Mouse (Mus musculus): Measurements from ENCODE around the gene Rlbp1. TPM values are rescaled to one million over a fixed set of nuclear protein-coding genes. Genes with fewer than 3 reads are reported as not detected.

Gene Rlbp1
- polyA plus RNA-seq, 1 experiment from 2014 or later = 0.40 TPM

- Histone ChIP-seq H3K9ac (ENCODE audit: low read length) (no peak overlapping the region), H3K4me3 (ENCODE audit: low read length) (no peak overlapping the region), H3K4me1 (replicated peaks; ENCODE audit: control insufficient read depth, insufficient read depth, low read length) (peaks cover 7% of the 10 kb centered on the region), H3K36me3 (ENCODE audit: control insufficient read depth, insufficient read depth, low read length) (no peaks in the 10 kb centered on the region), H3K4me2 (ENCODE audit: low read depth, low read length) (no peak overlapping the region), H3K9me3 (ENCODE audit: control insufficient read depth, low read length) (no peaks in the 10 kb centered on the region), H3K27me3 (ENCODE audit: control insufficient read depth, insufficient read depth, low read depth, low read length) (no peaks in the 10 kb centered on the region), H3K27ac (ENCODE audit: low read length) (no peak overlapping the region)
- WGBS = 36% methylated on average over 7 of the region's 7 CpGs
- no peak for ATAC-seq (ENCODE audit: low read depth)
Measured at GRCm38 (mm10) chr7:79387991-79388390, 1.1 kb upstream of the Rlbp1 start.

GRCm38 (mm10) chr7:79387140-79387539 is 292 bp upstream of the Rlbp1 start:
- Histone ChIP-seq H3K9me3 (ENCODE audit: control insufficient read depth, low read length) (no peaks in the 10 kb centered on the region), H3K27ac (ENCODE audit: low read length) (no peak overlapping the region), H3K4me3 (ENCODE audit: low read length) (no peak overlapping the region), H3K9ac (ENCODE audit: low read length) (no peak overlapping the region), H3K36me3 (ENCODE audit: control insufficient read depth, insufficient read depth, low read length) (no peaks in the 10 kb centered on the region), H3K4me2 (ENCODE audit: low read depth, low read length) (no peak overlapping the region), H3K27me3 (ENCODE audit: control insufficient read depth, insufficient read depth, low read depth, low read length) (no peaks in the 10 kb centered on the region), H3K4me1 (replicated peaks; ENCODE audit: control insufficient read depth, insufficient read depth, low read length) (peaks cover 3% of the 10 kb centered on the region; the same call in 1 of the 2 replicates)
- 70% methylated on average over 8 of the region's 8 CpGs for WGBS
- ATAC-seq (ENCODE audit: low read depth) = no peak

- ATAC-seq (ENCODE audit: low read depth) = no peak
- Histone ChIP-seq H3K27me3 (ENCODE audit: control insufficient read depth, insufficient read depth, low read depth, low read length) (no peaks in the 10 kb centered on the region), H3K4me2 (ENCODE audit: low read depth, low read length) (no peak overlapping the region), H3K4me1 (replicated peaks; ENCODE audit: control insufficient read depth, insufficient read depth, low read length) (no peaks in the 10 kb centered on the region), H3K4me3 (ENCODE audit: low read length) (no peak overlapping the region), H3K36me3 (ENCODE audit: control insufficient read depth, insufficient read depth, low read length) (no peaks in the 10 kb centered on the region), H3K9ac (ENCODE audit: low read length) (no peak overlapping the region), H3K27ac (ENCODE audit: low read length) (no peak overlapping the region), H3K9me3 (ENCODE audit: control insufficient read depth, low read length) (no peaks in the 10 kb centered on the region)
- 75% methylated on average over 10 of the region's 10 CpGs for WGBS
Measured at GRCm38 (mm10) chr7:79376516-79377275, 10.2 kb downstream of the Rlbp1 start.

GRCm38 (mm10) chr7:79375594-79375993 is 11.3 kb downstream of the Rlbp1 start:
- Histone ChIP-seq H3K36me3 (ENCODE audit: control insufficient read depth, insufficient read depth, low read length) (no peaks in the 10 kb centered on the region), H3K4me3 (ENCODE audit: low read length) (no peak overlapping the region), H3K4me2 (ENCODE audit: low read depth, low read length) (no peak overlapping the region), H3K9ac (ENCODE audit: low read length) (no peak overlapping the region), H3K27ac (ENCODE audit: low read length) (no peak overlapping the region), H3K27me3 (ENCODE audit: control insufficient read depth, insufficient read depth, low read depth, low read length) (no peaks in the 10 kb centered on the region), H3K4me1 (replicated peaks; ENCODE audit: control insufficient read depth, insufficient read depth, low read length) (no peaks in the 10 kb centered on the region), H3K9me3 (ENCODE audit: control insufficient read depth, low read length) (no peaks in the 10 kb centered on the region)
- 61% methylated on average over 5 of the region's 5 CpGs for WGBS
- no peak for ATAC-seq (ENCODE audit: low read depth)

- no peaks in the 10 kb centered on the region for H3K4me1 ChIP-seq (replicated peaks; ENCODE audit: control insufficient read depth, insufficient read depth, low read length)
- no peak for ATAC-seq (ENCODE audit: low read depth)
Measured at GRCm38 (mm10) chr7:79374017-79374416, 12.8 kb downstream of the Rlbp1 start.

GRCm38 (mm10) chr7:79371321-79371879 is 15.4 kb downstream of the Rlbp1 start:
- no peak overlapping the region for H3K4me2 ChIP-seq (ENCODE audit: low read depth, low read length)
- H3K4me3 ChIP-seq (ENCODE audit: low read length) = no peak overlapping the region
- H3K4me1 ChIP-seq (replicated peaks; ENCODE audit: control insufficient read depth, insufficient read depth, low read length) = no peaks in the 10 kb centered on the region
- H3K27ac ChIP-seq (ENCODE audit: low read length) = no peak overlapping the region
- H3K9ac ChIP-seq (ENCODE audit: low read length) = no peak overlapping the region
- no peaks in the 10 kb centered on the region for H3K9me3 ChIP-seq (ENCODE audit: control insufficient read depth, low read length)
- WGBS = 35% methylated on average over 10 of the region's 10 CpGs
- ATAC-seq (ENCODE audit: low read depth) = peak; percentile 74
- H3K36me3 ChIP-seq (ENCODE audit: control insufficient read depth, insufficient read depth, low read length) = no peaks in the 10 kb centered on the region
- no peaks in the 10 kb centered on the region for H3K27me3 ChIP-seq (ENCODE audit: control insufficient read depth, insufficient read depth, low read depth, low read length)

More at GRCm38 (mm10) chr7:79374017-79374416, 12.8 kb downstream of the Rlbp1 start:
- Histone ChIP-seq H3K9ac (ENCODE audit: low read length) (no peak overlapping the region), H3K9me3 (ENCODE audit: control insufficient read depth, low read length) (no peaks in the 10 kb centered on the region), H3K36me3 (ENCODE audit: control insufficient read depth, insufficient read depth, low read length) (no peaks in the 10 kb centered on the region), H3K27ac (ENCODE audit: low read length) (no peak overlapping the region), H3K27me3 (ENCODE audit: control insufficient read depth, insufficient read depth, low read depth, low read length) (no peaks in the 10 kb centered on the region), H3K4me2 (ENCODE audit: low read depth, low read length) (no peak overlapping the region), H3K4me3 (ENCODE audit: low read length) (no peak overlapping the region)

- Histone ChIP-seq H3K4me3 (ENCODE audit: low read length) (no peak overlapping the region), H3K9me3 (ENCODE audit: control insufficient read depth, low read length) (no peaks in the 10 kb centered on the region), H3K27ac (ENCODE audit: low read length) (no peak overlapping the region), H3K4me1 (replicated peaks; ENCODE audit: control insufficient read depth, insufficient read depth, low read length) (no peaks in the 10 kb centered on the region), H3K36me3 (ENCODE audit: control insufficient read depth, insufficient read depth, low read length) (no peaks in the 10 kb centered on the region), H3K4me2 (ENCODE audit: low read depth, low read length) (no peak overlapping the region), H3K9ac (ENCODE audit: low read length) (no peak overlapping the region), H3K27me3 (ENCODE audit: control insufficient read depth, insufficient read depth, low read depth, low read length) (no peaks in the 10 kb centered on the region)
- no peak for ATAC-seq (ENCODE audit: low read depth)
- 28% methylated on average over 4 of the region's 4 CpGs for WGBS
Measured at GRCm38 (mm10) chr7:79369416-79369815, 17.4 kb downstream of the Rlbp1 start.

- H3K27me3 ChIP-seq (ENCODE audit: control insufficient read depth, insufficient read depth, low read depth, low read length) = no peaks in the 10 kb centered on the region
- no peaks in the 10 kb centered on the region for H3K36me3 ChIP-seq (ENCODE audit: control insufficient read depth, insufficient read depth, low read length)
- no peak for ATAC-seq (ENCODE audit: low read depth)
- no peak overlapping the region for H3K9ac ChIP-seq (ENCODE audit: low read length)
- WGBS = 79% methylated on average over 5 of the region's 5 CpGs
- peaks cover 5% of the 10 kb centered on the region for H3K4me1 ChIP-seq (replicated peaks; ENCODE audit: control insufficient read depth, insufficient read depth, low read length)
- H3K4me3 ChIP-seq (ENCODE audit: low read length) = no peak overlapping the region
- no peaks in the 10 kb centered on the region for H3K9me3 ChIP-seq (ENCODE audit: control insufficient read depth, low read length)
- H3K27ac ChIP-seq (ENCODE audit: low read length) = no peak overlapping the region
- H3K4me2 ChIP-seq (ENCODE audit: low read depth, low read length) = no peak overlapping the region
Measured at GRCm38 (mm10) chr7:79368664-79369063, 18.2 kb downstream of the Rlbp1 start.

- peak overlapping the region; percentile 76 for H3K27ac ChIP-seq (ENCODE audit: low read length)
Measured at GRCm38 (mm10) chr7:79363370-79364043, 23.3 kb downstream of the Rlbp1 start.

More at GRCm38 (mm10) chr7:79363370-79364043, 23.3 kb downstream of the Rlbp1 start:
- H3K9ac ChIP-seq (ENCODE audit: low read length) = no peak overlapping the region
- no peaks in the 10 kb centered on the region for H3K9me3 ChIP-seq (ENCODE audit: control insufficient read depth, low read length)
- H3K4me3 ChIP-seq (ENCODE audit: low read length) = no peak overlapping the region
- peaks cover 23% of the 10 kb centered on the region for H3K4me1 ChIP-seq (replicated peaks; ENCODE audit: control insufficient read depth, insufficient read depth, low read length)
- WGBS = 18% methylated on average over 8 of the region's 8 CpGs
- H3K4me2 ChIP-seq (ENCODE audit: low read depth, low read length) = no peak overlapping the region
- H3K36me3 ChIP-seq (ENCODE audit: control insufficient read depth, insufficient read depth, low read length) = no peaks in the 10 kb centered on the region
- no peaks in the 10 kb centered on the region for H3K27me3 ChIP-seq (ENCODE audit: control insufficient read depth, insufficient read depth, low read depth, low read length)
- ATAC-seq (ENCODE audit: low read depth) = peak; percentile 86
